Mouse (Mus musculus) midbrain, embryonic 12.5 days (tissue): ENCODE results near the gene Slc39a1. TPM values are rescaled to one million over a fixed set of nuclear protein-coding genes. Genes with fewer than 3 reads are reported as not detected.
A peak's percentile ranks its signal among the peaks of the same experiment; 100 is the strongest.

Experiments
- ATAC-seq: fragments of 200-750 bp; cut with Nextera tagmentation; 2 replicates; pipeline ENCODE4 v1.8.0; 2017; ENCODE audit warnings: low read depth, moderate TSS enrichment, moderate library complexity; ENCODE audit not compliant: low FRiP score
- H3K27ac ChIP-seq: fragments of 300-500 bp; sonication (generic); replicated peaks from 2 replicates; pipeline ENCODE4 v1.5.1; 2016; ENCODE audit warnings: mild to moderate bottlenecking
- H3K27me3 ChIP-seq: fragments of 300-500 bp; sonication (generic); 2 replicates; pipeline ENCODE4 v1.6.1; 2016; ENCODE audit warnings: mild to moderate bottlenecking
- H3K36me3 ChIP-seq: fragments of 300-500 bp; sonication (generic); 2 replicates; pipeline ENCODE4 v1.6.1; 2016
- H3K4me1 ChIP-seq: fragments of 300-500 bp; sonication (generic); 2 replicates; pipeline ENCODE4 v1.6.1; 2016
- H3K4me2 ChIP-seq: fragments of 300-500 bp; sonication (generic); replicated peaks from 2 replicates; pipeline ENCODE4 v1.6.1; 2016; ENCODE audit warnings: mild to moderate bottlenecking, moderate library complexity
- H3K4me3 ChIP-seq: fragments of 300-500 bp; sonication (generic); 2 replicates; pipeline ENCODE4 v1.5.1; 2016; ENCODE audit warnings: mild to moderate bottlenecking
- H3K9ac ChIP-seq: fragments of 300-500 bp; sonication (generic); replicated peaks from 2 replicates; pipeline ENCODE4 v1.6.1; 2016; ENCODE audit warnings: mild to moderate bottlenecking, moderate library complexity
- H3K9me3 ChIP-seq: fragments of 300-500 bp; sonication (generic); 2 replicates; pipeline ENCODE4 v1.6.1; 2016; ENCODE audit warnings: mild to moderate bottlenecking
- WGBS: fragments of 180-500 bp; shearing (Covaris S2); methylation state at CpG from one replicate; pipeline ENCODE4 v1.1.7; 2016; 5-methylcytosine and 5-hydroxymethylcytosine counted together
- polyA plus RNA-seq: library from polyadenylated mRNA; unstranded; fragments of >200 nt; fragmentation: Nextera tagmentation; extraction: Ambion mirVana; gene quantifications from 2 replicates; pipeline ENCODE4 v1.2.1, GENCODE M21; 2016

Slc39a1 gene
- polyA plus RNA-seq, 1 experiment from 2014 or later = 50.5 TPM

GRCm38 (mm10) chr3:90255784-90256353 is 7.9 kb downstream of the Slc39a1 start:
- no peak overlapping the region for H3K27ac ChIP-seq
- H3K4me3 ChIP-seq = peak overlapping the region; percentile 91
- 94% methylated on average over 14 of the region's 14 CpGs for WGBS
- no peaks in the 10 kb centered on the region for H3K27me3 ChIP-seq
- H3K4me1 ChIP-seq = peaks cover 13% of the 10 kb centered on the region
- H3K9ac ChIP-seq = peak overlapping the region; percentile 96; the same call in 1 of the 2 replicates
- no peak for ATAC-seq
- peaks cover 46% of the 10 kb centered on the region for H3K36me3 ChIP-seq
- H3K9me3 ChIP-seq = no peaks in the 10 kb centered on the region
- peak overlapping the region; percentile 84 for H3K4me2 ChIP-seq

- Histone ChIP-seq H3K36me3 (peaks cover 48% of the 10 kb centered on the region), H3K27me3 (no peaks in the 10 kb centered on the region), H3K9me3 (no peaks in the 10 kb centered on the region), H3K4me1 (peaks cover 13% of the 10 kb centered on the region), H3K9ac (no peak overlapping the region), H3K4me2 (no peak overlapping the region), H3K27ac (no peak overlapping the region), H3K4me3 (no peak overlapping the region)
- WGBS = 94% methylated on average over 19 of the region's 19 CpGs
- ATAC-seq = no peak
These were observed 9.0 kb downstream of the Slc39a1 start for GRCm38 (mm10) chr3:90256731-90257530.

GRCm38 (mm10) chr3:90258521-90258920 is 10.5 kb downstream of the Slc39a1 start:
- H3K9ac ChIP-seq = no peak overlapping the region
- H3K36me3 ChIP-seq = peaks cover 64% of the 10 kb centered on the region
- H3K4me3 ChIP-seq = no peak overlapping the region
- H3K27ac ChIP-seq = no peak overlapping the region
- no peak overlapping the region for H3K4me2 ChIP-seq
- H3K4me1 ChIP-seq = peaks cover 13% of the 10 kb centered on the region
- no peaks in the 10 kb centered on the region for H3K9me3 ChIP-seq
- ATAC-seq = no peak
- 89% methylated on average over 4 of the region's 4 CpGs for WGBS
- H3K27me3 ChIP-seq = no peaks in the 10 kb centered on the region

- no peak for ATAC-seq
- 93% methylated on average over 5 of the region's 5 CpGs for WGBS
These were observed 15.3 kb downstream of the Slc39a1 start for GRCm38 (mm10) chr3:90263121-90263771.

GRCm38 (mm10) chr3:90264687-90265033 is 16.7 kb downstream of the Slc39a1 start:
- no peak for ATAC-seq
- Histone ChIP-seq H3K4me1 (peaks cover 14% of the 10 kb centered on the region), H3K27me3 (no peaks in the 10 kb centered on the region), H3K27ac (peak overlapping the region; percentile 94), H3K36me3 (peaks cover 47% of the 10 kb centered on the region), H3K9ac (peak overlapping the region; percentile 92; the same call in 1 of the 2 replicates), H3K4me3 (peak overlapping the region; percentile 96), H3K9me3 (no peaks in the 10 kb centered on the region), H3K4me2 (peak overlapping the region; percentile 92)
- WGBS = 34% methylated on average over 10 of the region's 10 CpGs

More at GRCm38 (mm10) chr3:90263121-90263771, 15.3 kb downstream of the Slc39a1 start:
- H3K4me1 ChIP-seq = peaks cover 14% of the 10 kb centered on the region
- no peaks in the 10 kb centered on the region for H3K9me3 ChIP-seq
- H3K4me2 ChIP-seq = no peak overlapping the region
- H3K36me3 ChIP-seq = peaks cover 60% of the 10 kb centered on the region
- H3K4me3 ChIP-seq = no peak overlapping the region
- no peak overlapping the region for H3K27ac ChIP-seq
- H3K27me3 ChIP-seq = no peaks in the 10 kb centered on the region
- H3K9ac ChIP-seq = 0 out of 2 replicates have a peak overlapping the region, but pooled peaks have one; percentile 5

- ATAC-seq = peak; percentile 80
These were observed 17.3 kb downstream of the Slc39a1 start, which contains the start of gene Dennd4b for GRCm38 (mm10) chr3:90265034-90265931. Gene Dennd4b, plus strand, starts transcription at chr3:90265185.

GRCm38 (mm10) chr3:90265932-90266741 is 18.2 kb downstream of the Slc39a1 start:
- Histone ChIP-seq H3K4me3 (peak overlapping the region; percentile 96), H3K9me3 (no peaks in the 10 kb centered on the region), H3K27me3 (no peaks in the 10 kb centered on the region), H3K36me3 (peaks cover 41% of the 10 kb centered on the region), H3K4me1 (peaks cover 14% of the 10 kb centered on the region), H3K9ac (peak overlapping the region; percentile 92), H3K4me2 (peak overlapping the region; percentile 92), H3K27ac (peak overlapping the region; percentile 94)
- ATAC-seq = peak; percentile 47
- WGBS = 26% methylated on average over 16 of the region's 16 CpGs

More at GRCm38 (mm10) chr3:90265034-90265931, 17.3 kb downstream of the Slc39a1 start, which contains the start of gene Dennd4b:
- no peaks in the 10 kb centered on the region for H3K9me3 ChIP-seq
- peak within 1 kb of the TSS; percentile 94 for H3K27ac ChIP-seq
- H3K36me3 ChIP-seq = peaks cover 41% of the 10 kb centered on the region
- under 1% methylated on average over 83 of the region's 87 CpGs for WGBS
- H3K9ac ChIP-seq = peak within 1 kb of the TSS; percentile 92
- H3K4me2 ChIP-seq = peak within 1 kb of the TSS; percentile 92
- peak within 1 kb of the TSS; percentile 96 for H3K4me3 ChIP-seq
- no peaks in the 10 kb centered on the region for H3K27me3 ChIP-seq
- H3K4me1 ChIP-seq = peaks cover 14% of the 10 kb centered on the region

- ATAC-seq = no peak
- 87% methylated on average over 20 of the region's 20 CpGs for WGBS
- Histone ChIP-seq H3K4me2 (peak overlapping the region; percentile 92; the same call in 1 of the 2 replicates), H3K9ac (no peak overlapping the region; the same call in 1 of the 2 replicates), H3K4me1 (peaks cover 14% of the 10 kb centered on the region), H3K9me3 (no peaks in the 10 kb centered on the region), H3K36me3 (peaks cover 34% of the 10 kb centered on the region), H3K4me3 (no peak overlapping the region), H3K27ac (no peak overlapping the region), H3K27me3 (no peaks in the 10 kb centered on the region)
These were observed 19.2 kb downstream of the Slc39a1 start for GRCm38 (mm10) chr3:90266901-90267775.

GRCm38 (mm10) chr3:90268190-90268589 is 20.2 kb downstream of the Slc39a1 start:
- Histone ChIP-seq H3K36me3 (peaks cover 34% of the 10 kb centered on the region), H3K9me3 (no peaks in the 10 kb centered on the region), H3K4me3 (no peak overlapping the region), H3K27ac (no peak overlapping the region), H3K4me1 (peaks cover 14% of the 10 kb centered on the region), H3K4me2 (no peak overlapping the region), H3K9ac (no peak overlapping the region), H3K27me3 (no peaks in the 10 kb centered on the region)
- ATAC-seq = no peak
- 96% methylated on average over 11 of the region's 11 CpGs for WGBS

- WGBS = 89% methylated on average over 16 of the region's 16 CpGs
- H3K36me3 ChIP-seq = peaks cover 34% of the 10 kb centered on the region
- no peak for ATAC-seq
These were observed 21.0 kb downstream of the Slc39a1 start for GRCm38 (mm10) chr3:90268971-90269370.

More at GRCm38 (mm10) chr3:90268971-90269370, 21.0 kb downstream of the Slc39a1 start:
- peaks cover 14% of the 10 kb centered on the region for H3K4me1 ChIP-seq
- no peak overlapping the region for H3K4me3 ChIP-seq
- H3K27me3 ChIP-seq = no peaks in the 10 kb centered on the region
- H3K27ac ChIP-seq = no peak overlapping the region
- H3K4me2 ChIP-seq = no peak overlapping the region
- no peak overlapping the region for H3K9ac ChIP-seq
- H3K9me3 ChIP-seq = no peaks in the 10 kb centered on the region
